Mouse (Mus musculus) urinary bladder, postnatal 10 days (tissue): Measurements from ENCODE around the gene Skor1.
A peak's percentile ranks its signal among the peaks of the same experiment; 100 is the strongest.

Experiments
- DNase-seq: peaks from one replicate; pipeline ENCODE4 v3.0.0; 2022; ENCODE audit warnings: low spot score

Gene Skor1

GRCm38 (mm10) chr9:63133659-63134058 lies 15.1 kb downstream of the Skor1 start:
- no peak for DNase-seq

- DNase-seq, result peak; percentile 71
Measured at GRCm38 (mm10) chr9:63132673-63133601, 15.8 kb downstream of the Skor1 start.

- no peak for DNase-seq
Measured at GRCm38 (mm10) chr9:63131957-63132602, 16.7 kb downstream of the Skor1 start.

- no peak for DNase-seq
Measured at GRCm38 (mm10) chr9:63129641-63130041, 19.1 kb downstream of the Skor1 start.

- no peak for DNase-seq
Measured at GRCm38 (mm10) chr9:63124512-63124911, 24.2 kb downstream of the Skor1 start.

GRCm38 (mm10) chr9:63123451-63124438 lies 25.0 kb downstream of the Skor1 start:
- DNase-seq, result peak; percentile 64

GRCm38 (mm10) chr9:63122161-63122833 lies 26.5 kb downstream of the Skor1 start:
- DNase-seq, result no peak

- DNase-seq, result no peak
Measured at GRCm38 (mm10) chr9:63118385-63118784, 30.4 kb downstream of the Skor1 start.

- DNase-seq, result no peak
Measured at GRCm38 (mm10) chr9:63112514-63112913, 36.2 kb downstream of the Skor1 start.

- DNase-seq, result no peak
Measured at GRCm38 (mm10) chr9:63109782-63110087, 39.0 kb downstream of the Skor1 start.

- DNase-seq, result peak; percentile 77
Measured at GRCm38 (mm10) chr9:63109020-63109781, 39.6 kb downstream of the Skor1 start.

- no peak for DNase-seq
Measured at GRCm38 (mm10) chr9:63108580-63108979, 40.2 kb downstream of the Skor1 start.

- DNase-seq, result no peak
Measured at GRCm38 (mm10) chr9:63100660-63101059, 48.1 kb downstream of the Skor1 start.

- DNase-seq, result no peak
Measured at GRCm38 (mm10) chr9:63099876-63100275, 48.9 kb downstream of the Skor1 start.

- no peak for DNase-seq
Measured at GRCm38 (mm10) chr9:63099344-63099743, 49.4 kb downstream of the Skor1 start.

GRCm38 (mm10) chr9:63098887-63099286 lies 49.9 kb downstream of the Skor1 start:
- DNase-seq, result no peak

- no peak for DNase-seq
Measured at GRCm38 (mm10) chr9:63097204-63097603, 51.6 kb downstream of the Skor1 start.

- no peak for DNase-seq
Measured at GRCm38 (mm10) chr9:63094030-63094429, 54.7 kb downstream of the Skor1 start.

GRCm38 (mm10) chr9:63092567-63092966 lies 56.2 kb downstream of the Skor1 start:
- DNase-seq, result no peak

- DNase-seq, result peak; percentile 15
Measured at GRCm38 (mm10) chr9:63091971-63092528, 56.7 kb downstream of the Skor1 start.
